Comparison of ENCODE assay signal across 24 mouse cellular contexts in the genomic region with DNA sequence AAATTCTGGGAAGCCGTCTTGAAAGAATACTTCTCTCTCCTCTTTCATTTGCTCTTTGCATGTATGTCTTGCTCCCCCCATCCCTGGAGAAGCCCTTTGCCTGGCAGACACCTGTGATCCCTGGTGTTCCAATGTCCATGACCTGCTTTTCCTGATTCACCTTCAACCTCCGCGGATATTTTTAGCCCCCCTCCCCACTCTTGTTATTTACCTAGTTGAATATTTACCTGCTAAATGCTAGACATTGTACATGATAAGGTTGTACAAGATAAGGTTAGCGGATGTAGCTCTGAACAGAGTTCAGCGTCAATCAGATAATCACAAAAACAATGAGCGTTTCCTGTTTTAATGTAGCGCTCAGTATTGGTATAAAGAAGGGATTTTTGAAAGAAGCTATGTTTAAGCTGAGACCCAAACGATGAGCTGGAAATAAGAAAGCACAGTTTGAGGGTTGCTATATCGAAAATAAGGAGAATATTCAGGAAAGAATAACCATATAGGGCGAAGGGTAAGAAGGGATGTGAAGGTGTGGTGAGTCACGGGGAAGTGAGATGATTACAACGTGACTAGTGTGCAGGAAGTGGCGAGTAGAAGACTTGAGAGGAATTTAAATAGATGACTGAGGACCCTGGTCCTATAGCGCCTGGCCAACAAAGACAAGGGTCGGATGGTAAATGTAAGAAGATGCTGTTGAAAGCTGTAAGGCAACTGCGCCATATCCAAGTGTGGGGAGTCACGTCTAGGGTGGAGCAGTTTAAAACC. TPM values are rescaled to one million over a fixed set of nuclear protein-coding genes. Genes with fewer than 3 reads are reported as not detected.
DNase-seq lines count a peak whose midpoint lies in the region; ATAC-seq and TF ChIP-seq lines count a peak whose summit lies in the region.
"Had no signal": no experiment of that assay in that cellular context is flagged by ENCODE, and none has a peak within 500 bp of the region (broad histone marks: within the 10 kb centered on the region; RNA-seq: fewer than 3 reads in every experiment).

No protein-coding gene starts in this region.

- WGBS in intestine, embryonic 16.5 days, result 62% methylated on average over 17 of the region's 17 CpGs
- WGBS in stomach, embryonic 15.5 days, result 67% methylated on average over 17 of the region's 17 CpGs

- no peaks in the 10 kb centered on the region for H3K27me3 ChIP-seq in intestine, embryonic 16.5 days (replicated peaks; ENCODE audit: control insufficient read depth, insufficient read depth, low read length)
- no peaks in the 10 kb centered on the region for H3K27me3 ChIP-seq in stomach, embryonic 15.5 days (replicated peaks)
- H3K27me3 ChIP-seq: forebrain, embryonic 12.5 days; hindbrain, embryonic 12.5 days had no signal

- H3K4me2 ChIP-seq in intestine, embryonic 16.5 days (ENCODE audit: low read depth, low read length), result no peak overlapping the region
- no peak overlapping the region for H3K4me2 ChIP-seq in stomach, embryonic 15.5 days
- H3K4me2 ChIP-seq: forebrain, embryonic 12.5 days; hindbrain, embryonic 12.5 days; lung, embryonic 14.5 days; midbrain, embryonic 11.5 days had no signal

- TF ChIP-seq CTCF in layer of hippocampus, adult 2 months (conservative IDR thresholded peaks at IDR 0.05), result no peak

- no peak overlapping the region for H3K9ac ChIP-seq in intestine, embryonic 16.5 days (ENCODE audit: low read depth, low read length)
- no peak overlapping the region for H3K9ac ChIP-seq in stomach, embryonic 15.5 days
- H3K9ac ChIP-seq: forebrain, embryonic 12.5 days; forebrain, postnatal 0 days; hindbrain, embryonic 12.5 days; lung, embryonic 14.5 days had no signal

- no peaks in the 10 kb centered on the region for H3K9me3 ChIP-seq in intestine, embryonic 16.5 days (ENCODE audit: control insufficient read depth, low read length)
- no peaks in the 10 kb centered on the region for H3K9me3 ChIP-seq in stomach, embryonic 15.5 days
- H3K9me3 ChIP-seq: forebrain, embryonic 12.5 days; hindbrain, embryonic 12.5 days had no signal

- DNase-seq in heart, adult 11 months, result peak; percentile 69
- DNase-seq in heart, postnatal 10 days, result no peak
- DNase-seq in ovary, postnatal 14 days (ENCODE audit: low spot score), result no peak
- no peak for DNase-seq in embryo, embryonic 11 days
- DNase-seq in layer of hippocampus, adult 2 months (ENCODE audit: low spot score in 2 of 2), result no peak
- DNase-seq: adrenal gland, postnatal 14 days; cerebellum, adult 11-12 months; cerebellum, adult 9-11 months; forebrain, postnatal 0 days; kidney, adult 9 months; kidney, postnatal 10 days; layer of hippocampus, adult 9-11 months; left cerebral cortex, postnatal 4 days; lung, embryonic 14.5 days; lung, postnatal 14 days; right cerebral cortex, adult 18-20 months had no signal

- intact Hi-C loops in heart, postnatal 10 days (cut with DNase I), result no loop called here

- ATAC-seq in CD4-positive, CD25-positive, alpha-beta regulatory T cell, adult 4 months, result peak; percentile 37
- peak; percentile 87 for ATAC-seq in intestine, embryonic 16.5 days
- ATAC-seq in stomach, embryonic 15.5 days (ENCODE audit: insufficient read depth, low FRiP score, low read depth), result peak; percentile 35; the same call in 1 of the 2 replicates
- ATAC-seq: forebrain, postnatal 0 days; hindbrain, postnatal 0 days; midbrain, embryonic 16.5 days had no signal

- H3K36me3 ChIP-seq in intestine, embryonic 16.5 days (ENCODE audit: control insufficient read depth, insufficient read depth, low read length), result peaks cover 3% of the 10 kb centered on the region; the same call in 1 of the 2 replicates
- 0 out of 2 replicates have a peak, but pooled peaks cover 4% of the 10 kb centered on the region for H3K36me3 ChIP-seq in stomach, embryonic 15.5 days
- H3K36me3 ChIP-seq: forebrain, embryonic 12.5 days; hindbrain, embryonic 12.5 days had no signal

- H3K4me3 ChIP-seq in intestine, embryonic 16.5 days (ENCODE audit: low read length), result no peak overlapping the region
- no peak overlapping the region for H3K4me3 ChIP-seq in stomach, embryonic 15.5 days (replicated peaks)
- H3K4me3 ChIP-seq in layer of hippocampus, adult 2 months, result no peak overlapping the region
- H3K4me3 ChIP-seq: forebrain, embryonic 12.5 days; hindbrain, embryonic 12.5 days had no signal

- H3K4me1 ChIP-seq in intestine, embryonic 16.5 days (ENCODE audit: control insufficient read depth, insufficient read depth, low read length), result no peaks in the 10 kb centered on the region
- no peaks in the 10 kb centered on the region for H3K4me1 ChIP-seq in stomach, embryonic 15.5 days
- H3K4me1 ChIP-seq: forebrain, embryonic 12.5 days; hindbrain, embryonic 12.5 days had no signal

- H3K27ac ChIP-seq in intestine, embryonic 16.5 days (ENCODE audit: low read length), result peak overlapping the region; percentile 42
- H3K27ac ChIP-seq in stomach, embryonic 15.5 days, result no peak overlapping the region
- H3K27ac ChIP-seq in layer of hippocampus, adult 2 months, result no peak overlapping the region
- H3K27ac ChIP-seq: forebrain, embryonic 12.5 days; hindbrain, embryonic 12.5 days; hindbrain, postnatal 0 days had no signal

RNA-seq across cellular contexts. Expression of gene Irak4, which starts 15.6 kb away (rescaled TPM):
- 1 to 10 TPM; 6.3 to 8.4 TPM for total RNA-seq in heart, postnatal 10 days (2021)
- polyA plus RNA-seq in CD4-positive, CD25-positive, alpha-beta regulatory T cell, adult 4 months (2017; shearing (Covaris generic)), result 10 to 100 TPM; 31.1 to 40.4 TPM
- polyA plus RNA-seq in intestine, embryonic 16.5 days (2015; fragmentation: Nextera tagmentation; extraction: Ambion mirVana), result 22.3 and 23.6 TPM in 2 replicates
- polyA plus RNA-seq in stomach, embryonic 15.5 days (2015; fragmentation: Nextera tagmentation; extraction: Ambion mirVana), result 11.6 and 12.9 TPM in 2 replicates
- total RNA-seq in layer of hippocampus, adult 2 months (2021), result 1 to 10 TPM; 1.8 to 3.4 TPM

RNA-seq across cellular contexts. Expression of gene Pus7l, which starts 15.7 kb away (rescaled TPM):
- 1 to 10 TPM; 2.9 to 3.1 TPM for total RNA-seq in heart, postnatal 10 days (2021)
- polyA plus RNA-seq in CD4-positive, CD25-positive, alpha-beta regulatory T cell, adult 4 months (2017; shearing (Covaris generic)), result 1 to 10 TPM; 6.9 to 9.9 TPM
- 7.7 and 7.8 TPM in 2 replicates for polyA plus RNA-seq in intestine, embryonic 16.5 days (2015; fragmentation: Nextera tagmentation; extraction: Ambion mirVana)
- 7.5 and 7.8 TPM in 2 replicates for polyA plus RNA-seq in stomach, embryonic 15.5 days (2015; fragmentation: Nextera tagmentation; extraction: Ambion mirVana)
- total RNA-seq in layer of hippocampus, adult 2 months (2021), result 1 to 10 TPM; 3.7 to 4.3 TPM

RNA-seq across cellular contexts. Expression of gene Twf1, which starts 30.6 kb away (rescaled TPM):
- total RNA-seq in heart, postnatal 10 days (2021), result 10 to 100 TPM; 35.4 to 45.2 TPM
- 10 to 100 TPM; 58.8 to 62.8 TPM for polyA plus RNA-seq in CD4-positive, CD25-positive, alpha-beta regulatory T cell, adult 4 months (2017; shearing (Covaris generic))
- 134 and 142 TPM in 2 replicates for polyA plus RNA-seq in intestine, embryonic 16.5 days (2015; fragmentation: Nextera tagmentation; extraction: Ambion mirVana)
- 104 TPM in 2 replicates for polyA plus RNA-seq in stomach, embryonic 15.5 days (2015; fragmentation: Nextera tagmentation; extraction: Ambion mirVana)
- 10 to 100 TPM; 52.0 to 69.4 TPM for total RNA-seq in layer of hippocampus, adult 2 months (2021)

Comparison
In these comparisons a context has a peak if more than half of its experiments do, and no peak if none do; other contexts are left out.
1. ATAC-seq: peak in every context shown above with its lines; median percentile 87 in intestine, embryonic 16.5 days; 37 in CD4-positive, CD25-positive, alpha-beta regulatory T cell, adult 4 months; 35 in stomach, embryonic 15.5 days.